In the genomic region with DNA sequence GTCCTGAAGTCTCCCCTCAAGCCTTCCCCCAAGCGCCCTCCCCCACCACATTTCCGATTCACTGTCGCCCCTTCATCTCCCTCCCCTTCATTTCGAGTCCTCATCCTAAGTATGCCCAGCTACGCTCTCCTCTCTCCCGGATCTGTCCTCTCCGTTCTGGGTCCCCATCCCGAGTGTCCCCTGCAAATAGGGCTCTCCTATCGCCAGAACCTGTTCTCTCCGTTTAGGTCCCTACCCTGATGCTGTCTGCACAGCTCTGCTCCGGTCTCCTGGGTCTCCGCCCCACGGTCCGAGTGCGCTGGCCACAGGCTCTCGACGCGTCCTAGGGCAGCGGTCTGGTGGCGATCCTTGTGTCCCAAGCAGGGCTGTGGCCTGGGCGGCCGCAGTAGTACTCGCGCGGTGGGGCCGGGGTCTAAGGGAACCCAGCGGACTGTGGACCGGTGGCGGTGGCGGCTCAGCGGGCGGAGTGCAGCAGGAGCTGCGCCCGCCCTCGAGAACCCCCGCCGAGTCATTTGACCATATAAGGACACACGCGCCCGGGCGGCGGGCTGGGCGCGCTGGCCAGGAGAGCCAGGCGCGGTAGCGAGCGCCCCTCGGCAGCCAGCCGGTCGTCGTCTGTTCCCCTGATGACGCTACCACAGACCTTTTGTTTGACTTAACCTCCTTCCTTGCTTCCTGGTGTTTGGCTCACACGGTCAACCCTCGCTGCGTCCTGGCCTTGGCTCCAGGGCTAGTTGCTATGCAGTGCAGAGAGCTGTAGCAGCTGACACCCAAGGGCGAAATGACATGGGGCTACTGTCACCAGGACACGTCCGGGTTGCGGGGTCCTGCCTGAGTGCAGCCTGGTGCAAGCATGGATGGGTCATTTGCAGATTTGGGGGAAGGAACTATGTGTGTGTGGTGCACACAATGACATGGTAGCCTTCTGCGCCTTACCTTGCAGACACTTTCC, we compare ENCODE assay signal across 8 mouse cellular contexts. TPM values are rescaled to one million over a fixed set of nuclear protein-coding genes. Genes with fewer than 3 reads are reported as not detected.
A peak's percentile ranks its signal among the peaks of the same experiment; 100 is the strongest.
DNase-seq lines count a peak whose midpoint lies in the region; ATAC-seq lines count a peak whose summit lies in the region.

No protein-coding gene starts in this region.

- H3K36me3 ChIP-seq in embryonic facial prominence, embryonic 11.5 days (replicated peaks; ENCODE audit: control insufficient read depth, insufficient read depth, low read depth, low read length), result no peaks in the 10 kb centered on the region
- H3K36me3 ChIP-seq in heart, embryonic 10.5 days, result peaks cover 2% of the 10 kb centered on the region; the same call in 1 of the 2 replicates
- H3K36me3 ChIP-seq in limb, embryonic 15.5 days, result no peaks in the 10 kb centered on the region
- H3K36me3 ChIP-seq in midbrain, embryonic 16.5 days (ENCODE audit: control insufficient read depth, insufficient read depth, low read length), result no peaks in the 10 kb centered on the region
- no peaks in the 10 kb centered on the region for H3K36me3 ChIP-seq in splenic B cell, adult 2 months (ENCODE audit: control insufficient read depth, insufficient read depth, low read length, poor library complexity, severe bottlenecking)

- peak overlapping the region; percentile 68 for H3K9ac ChIP-seq in embryonic facial prominence, embryonic 11.5 days (replicated peaks; ENCODE audit: low read length)
- peak overlapping the region; percentile 54 for H3K9ac ChIP-seq in limb, embryonic 15.5 days
- peak overlapping the region; percentile 86 for H3K9ac ChIP-seq in midbrain, embryonic 16.5 days (ENCODE audit: low read depth, low read length)

- H3K4me2 ChIP-seq in embryonic facial prominence, embryonic 11.5 days (ENCODE audit: low read depth, low read length), result peak overlapping the region; percentile 65
- peak overlapping the region; percentile 96 for H3K4me2 ChIP-seq in limb, embryonic 15.5 days
- peak overlapping the region; percentile 83 for H3K4me2 ChIP-seq in midbrain, embryonic 16.5 days (ENCODE audit: low read length)

- no peaks in the 10 kb centered on the region for H3K4me1 ChIP-seq in embryonic facial prominence, embryonic 11.5 days (ENCODE audit: control insufficient read depth, insufficient read depth, low read length)
- peaks cover 53% of the 10 kb centered on the region for H3K4me1 ChIP-seq in heart, embryonic 10.5 days
- peaks cover 22% of the 10 kb centered on the region; the same call in 1 of the 2 replicates for H3K4me1 ChIP-seq in limb, embryonic 15.5 days
- H3K4me1 ChIP-seq in midbrain, embryonic 16.5 days (ENCODE audit: control insufficient read depth, insufficient read depth, low read length), result peaks cover 9% of the 10 kb centered on the region

- peak; percentile 45; the same call in 1 of the 2 replicates for ATAC-seq in cerebellum, adult (ENCODE audit: insufficient number of reproducible peaks, low FRiP score, low TSS enrichment)
- peak; percentile 88 for ATAC-seq in embryonic facial prominence, embryonic 11.5 days (replicated peaks; ENCODE audit: insufficient number of reproducible peaks, low FRiP score, low TSS enrichment, low read depth)
- peak; percentile 83 for ATAC-seq in limb, embryonic 15.5 days (ENCODE audit: insufficient number of reproducible peaks, low FRiP score, low TSS enrichment, low read depth)
- ATAC-seq in midbrain, embryonic 16.5 days, result peak; percentile 94

- H3K4me3 ChIP-seq in embryonic facial prominence, embryonic 11.5 days (ENCODE audit: low read depth, low read length), result peak overlapping the region; percentile 44
- H3K4me3 ChIP-seq in heart, embryonic 10.5 days, result peak overlapping the region; percentile 87
- peak overlapping the region; percentile 70 for H3K4me3 ChIP-seq in limb, embryonic 15.5 days
- peak overlapping the region; percentile 79 for H3K4me3 ChIP-seq in midbrain, embryonic 16.5 days (ENCODE audit: low read depth, low read length)

- WGBS in embryonic facial prominence, embryonic 11.5 days, result 5% methylated on average over 61 of the region's 61 CpGs
- 4% methylated on average over 61 of the region's 61 CpGs for WGBS in heart, embryonic 10.5 days
- WGBS in limb, embryonic 15.5 days, result 5% methylated on average over 61 of the region's 61 CpGs
- 5% methylated on average over 57 of the region's 61 CpGs for WGBS in midbrain, embryonic 16.5 days

- no peaks in the 10 kb centered on the region for H3K9me3 ChIP-seq in embryonic facial prominence, embryonic 11.5 days (replicated peaks; ENCODE audit: control insufficient read depth, low read length)
- H3K9me3 ChIP-seq in heart, embryonic 10.5 days, result no peaks in the 10 kb centered on the region
- no peaks in the 10 kb centered on the region for H3K9me3 ChIP-seq in limb, embryonic 15.5 days
- H3K9me3 ChIP-seq in midbrain, embryonic 16.5 days (replicated peaks; ENCODE audit: control insufficient read depth, low read length, poor library complexity, severe bottlenecking), result no peaks in the 10 kb centered on the region

- no peak for DNase-seq in cerebellum, adult 11-12 months
- DNase-seq in embryonic facial prominence, embryonic 11.5 days (ENCODE audit: low spot score), result peak; percentile 84
- DNase-seq in heart, embryonic 10.5 days (ENCODE audit: low spot score), result peak; percentile 91
- peak; percentile 58 for DNase-seq in kidney, adult 9 months
- DNase-seq in splenic B cell, adult 2 months (ENCODE audit: low read depth, low spot score), result peak; percentile 15

- H3K27me3 ChIP-seq in embryonic facial prominence, embryonic 11.5 days (ENCODE audit: control insufficient read depth, insufficient read depth, low read length), result no peaks in the 10 kb centered on the region
- 0 out of 2 replicates have a peak, but pooled peaks cover 6% of the 10 kb centered on the region for H3K27me3 ChIP-seq in heart, embryonic 10.5 days (ENCODE audit: insufficient read depth, poor library complexity, severe bottlenecking)
- H3K27me3 ChIP-seq in limb, embryonic 15.5 days, result 0 out of 2 replicates have a peak, but pooled peaks cover 4% of the 10 kb centered on the region
- no peaks in the 10 kb centered on the region for H3K27me3 ChIP-seq in midbrain, embryonic 16.5 days (ENCODE audit: control insufficient read depth, insufficient read depth, low read depth, low read length)
- no peaks in the 10 kb centered on the region; the same call in none of the 2 replicates for H3K27me3 ChIP-seq in splenic B cell, adult 2 months (ENCODE audit: control insufficient read depth, insufficient read depth, low read length, poor library complexity, severe bottlenecking)

- H3K27ac ChIP-seq in embryonic facial prominence, embryonic 11.5 days (replicated peaks; ENCODE audit: low read depth, low read length), result no peak overlapping the region
- H3K27ac ChIP-seq in heart, embryonic 10.5 days, result peak overlapping the region; percentile 96
- H3K27ac ChIP-seq in limb, embryonic 15.5 days, result peak overlapping the region; percentile 43; the same call in 1 of the 2 replicates
- peak overlapping the region; percentile 72 for H3K27ac ChIP-seq in midbrain, embryonic 16.5 days (ENCODE audit: low read length)

RNA-seq across cellular contexts. Expression of gene Fhl2, which starts 33.0 kb away (rescaled TPM):
- polyA plus RNA-seq in embryonic facial prominence, embryonic 11.5 days (2014; fragmentation: Nextera tagmentation; extraction: Ambion mirVana), result 14.6 and 17.3 TPM in 2 replicates
- polyA plus RNA-seq in heart, embryonic 10.5 days (2016; fragmentation: Nextera tagmentation; extraction: Ambion mirVana), result 112 and 178 TPM in 2 replicates
- polyA plus RNA-seq in limb, embryonic 15.5 days (2015; fragmentation: Nextera tagmentation; extraction: Ambion mirVana), result 24.7 and 26.9 TPM in 2 replicates
- 22.3 and 26.2 TPM in 2 replicates for polyA plus RNA-seq in midbrain, embryonic 16.5 days (2015; fragmentation: Nextera tagmentation; extraction: Ambion mirVana)
